Mouse (Mus musculus) frontal cortex, postnatal 10 days (tissue): ENCODE measurements at regions not wholly inside any gene's neighbourhood (a gene's known extent, or its start where the extent isn't known, plus 50 kb on each side); places are given as distances from the start of the nearest gene placed in this dataset.
A peak's percentile ranks its signal among the peaks of the same experiment; 100 is the strongest.

Experiments
- DNase-seq, 2 experiments: peaks; one replicate each; pipeline ENCODE4 v3.0.0; 2022; ENCODE audit warnings: low spot score in 2 of 2, mixed read lengths in 1 of 2

DNA sequence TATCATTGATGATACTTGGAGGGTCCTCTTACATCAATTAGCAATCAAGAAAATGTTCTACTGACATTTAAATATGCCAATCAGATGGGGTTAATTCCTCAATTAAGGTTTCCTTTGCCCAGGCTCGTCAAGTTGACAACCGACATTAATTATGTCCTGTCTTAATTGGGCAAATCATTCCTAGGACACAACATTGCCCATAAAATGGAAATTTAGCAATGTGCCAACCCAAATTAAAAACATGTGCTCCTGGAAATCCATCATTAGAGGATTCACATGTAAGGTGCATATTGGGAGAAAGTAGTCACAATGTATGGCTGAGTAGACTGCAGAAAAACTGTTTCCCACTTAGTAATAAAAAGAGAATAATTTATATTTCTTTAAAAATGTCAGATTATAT is 483.6 kb upstream of the B430305J03Rik start:
- no peak for DNase-seq

DNA sequence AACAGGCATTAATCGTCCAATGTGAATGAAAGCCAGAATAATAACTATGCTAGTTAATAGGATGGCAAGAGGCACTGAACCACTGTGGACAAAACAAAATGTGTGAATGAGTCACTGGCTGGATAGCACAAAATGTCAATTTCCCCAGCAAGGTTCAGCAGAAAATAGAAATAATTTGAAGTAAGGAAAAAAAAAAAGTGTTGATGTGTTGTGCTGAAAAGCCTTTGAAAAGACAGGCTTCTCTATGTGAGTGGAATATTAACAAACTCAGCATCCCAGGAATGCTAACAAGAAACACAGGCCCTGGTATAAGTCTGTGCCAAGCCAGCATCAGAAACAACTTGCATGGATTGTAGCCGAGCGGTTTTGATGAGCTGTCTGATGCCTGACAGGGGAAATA is 481.0 kb upstream of the B430305J03Rik start:
- DNase-seq: no peak

DNA sequence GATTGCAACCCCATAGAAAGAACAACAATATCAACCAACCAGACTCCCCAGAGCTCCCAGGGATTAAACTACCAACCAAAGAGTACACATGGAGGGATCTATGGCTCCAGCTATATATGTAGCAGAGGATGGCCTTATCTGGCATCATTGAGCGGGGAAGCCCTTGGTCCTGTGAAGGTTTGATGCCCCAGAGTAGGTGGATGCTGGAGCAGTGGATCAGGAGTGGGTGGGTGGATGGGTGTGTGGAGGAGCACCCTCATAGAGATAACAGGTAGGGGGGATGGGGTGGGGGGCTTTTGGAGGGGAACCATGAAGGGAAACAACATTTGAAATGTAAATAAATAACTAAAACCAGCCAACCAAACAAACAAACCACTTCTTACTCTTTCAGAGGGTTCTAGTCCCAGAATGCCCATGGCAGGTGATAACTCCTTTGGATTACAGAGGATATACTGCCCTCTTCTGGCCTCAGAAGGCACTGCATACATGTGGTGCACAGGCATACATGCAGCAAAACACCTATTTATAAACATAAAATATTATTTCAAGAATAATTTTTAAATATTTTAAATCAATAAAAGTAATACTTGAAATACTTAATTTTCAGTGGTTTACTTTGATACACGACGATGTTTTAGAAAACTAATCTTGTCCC is 473.7 kb upstream of the B430305J03Rik start:
- DNase-seq: peak in 1 of 2 experiments; percentile 17

DNA sequence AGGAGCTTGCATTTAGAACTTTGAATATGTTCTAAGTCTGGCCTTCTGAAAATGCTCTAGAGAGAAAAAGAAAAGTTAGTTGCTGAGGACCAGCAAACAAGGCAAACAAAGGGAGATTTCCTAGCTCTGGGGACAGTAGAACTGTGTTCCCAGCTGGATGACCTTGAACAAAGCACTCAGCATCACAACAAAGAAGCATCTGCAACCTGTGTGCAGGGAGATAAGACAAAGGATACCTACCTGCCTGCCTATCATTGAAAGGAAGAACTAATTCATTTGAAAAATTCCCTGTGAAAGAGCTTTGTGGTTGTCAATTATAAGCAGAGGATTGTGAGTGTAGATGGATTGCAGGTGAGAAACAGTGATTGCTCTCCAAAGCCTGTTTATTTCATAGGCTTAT is 451.1 kb upstream of the B430305J03Rik start:
- no peak for DNase-seq

DNA sequence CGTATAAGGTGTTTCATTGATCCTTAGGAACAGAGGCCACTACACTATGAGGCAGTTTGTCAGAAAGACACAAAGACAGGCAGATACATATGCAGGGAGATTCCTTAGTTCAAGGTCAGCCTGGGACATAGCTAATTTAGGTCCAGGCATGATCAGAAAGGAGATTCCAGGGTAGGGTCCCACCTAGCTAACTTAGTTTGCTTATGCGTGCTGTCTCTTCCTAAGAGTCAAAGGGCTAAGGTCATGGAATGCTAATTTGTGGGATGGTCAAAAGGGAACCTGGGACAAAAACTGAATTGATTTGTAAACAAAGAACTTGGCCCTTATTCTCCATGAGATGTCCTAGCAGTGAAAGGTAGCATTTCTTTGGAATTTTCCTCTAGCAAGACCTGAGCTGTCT is 430.3 kb upstream of the B430305J03Rik start:
- DNase-seq: no peak

DNA sequence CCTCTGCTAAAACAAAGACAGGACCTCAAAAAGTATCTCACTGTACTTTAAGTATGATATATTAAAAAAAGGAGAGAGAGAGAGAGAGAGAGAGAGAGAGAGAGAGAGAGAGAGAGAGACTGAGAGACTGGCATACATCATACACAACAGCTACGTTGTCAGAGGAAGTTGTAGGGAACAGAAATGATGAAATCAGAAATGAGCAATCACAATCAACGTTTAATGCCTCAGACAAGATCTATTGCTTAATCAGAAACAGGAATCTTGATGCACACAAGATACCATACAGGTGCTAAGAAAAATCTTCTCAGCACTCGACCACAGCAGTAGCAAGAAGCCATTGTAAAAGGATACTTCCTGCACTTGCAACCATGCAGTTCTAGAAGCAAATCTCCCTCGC is 424.9 kb upstream of the B430305J03Rik start:
- no peak for DNase-seq
